Mouse (Mus musculus) ovary, postnatal 36 days (tissue): ENCODE measurements around the gene Dlg5.
A peak's percentile ranks its signal among the peaks of the same experiment; 100 is the strongest.

ENCODE experiments used
- DNase-seq: peaks from one replicate; pipeline ENCODE4 v3.0.0; 2022; ENCODE audit warnings: low spot score, mixed read lengths

Gene Dlg5

DNA sequence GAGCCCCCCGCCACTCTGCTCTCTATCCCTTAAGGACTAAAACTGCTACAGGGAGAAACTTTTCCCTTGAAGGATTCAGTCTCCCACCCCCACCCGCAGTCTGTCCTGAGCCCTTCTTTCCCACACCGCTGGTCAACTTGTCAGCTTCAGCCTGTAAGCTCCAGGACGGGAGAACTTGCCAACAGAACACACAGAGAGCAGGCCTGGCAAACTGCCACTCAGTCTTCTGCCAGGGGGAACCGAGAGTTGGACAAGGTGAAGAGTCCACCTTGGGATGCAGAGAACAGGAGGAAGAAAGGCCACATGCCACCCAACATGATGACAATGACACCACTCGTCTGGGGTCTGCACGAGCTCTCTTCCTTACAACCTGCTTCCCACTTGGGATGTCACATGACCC is 56.1 kb downstream of the Dlg5 start:
- no peak for DNase-seq

DNA sequence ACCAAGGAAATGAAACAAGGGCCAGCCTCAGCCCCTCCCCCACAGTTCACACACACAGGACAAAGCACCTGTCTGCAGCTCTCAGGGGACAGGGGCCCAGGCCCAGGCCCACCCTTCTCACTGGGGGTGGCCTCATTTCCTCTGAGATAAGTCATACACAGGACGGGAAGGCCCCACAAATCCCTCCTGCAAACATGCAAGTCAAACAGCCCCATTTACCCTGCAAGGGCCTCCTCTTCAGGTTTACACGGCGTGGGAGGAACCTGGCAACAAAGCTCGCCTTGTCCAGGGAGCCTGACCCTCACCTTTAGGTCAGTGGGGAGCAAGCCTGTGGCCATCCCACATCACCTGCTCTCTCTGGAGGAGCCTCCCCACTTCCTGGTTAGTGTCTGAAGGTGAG is 60.2 kb downstream of the Dlg5 start:
- no peak for DNase-seq

DNA sequence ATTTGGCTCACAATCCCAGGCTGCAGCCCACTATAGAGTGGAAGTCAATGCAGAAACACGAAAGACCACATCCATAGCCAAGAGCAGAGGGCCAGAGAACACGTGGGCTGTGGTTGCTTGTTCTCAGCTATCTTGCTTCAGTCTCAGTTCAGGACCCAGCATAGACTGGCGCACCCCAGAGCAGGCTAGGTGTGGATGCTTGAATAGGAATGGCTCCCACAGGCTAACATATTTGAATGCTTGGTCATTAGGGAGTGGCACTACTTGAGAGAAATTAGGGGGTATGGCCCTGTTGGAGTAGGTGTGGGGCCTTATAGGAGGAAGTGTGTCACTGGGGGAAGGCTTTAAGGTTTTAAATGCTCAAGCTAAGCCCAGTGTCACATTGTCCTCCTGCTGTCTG is 62.8 kb downstream of the Dlg5 start:
- DNase-seq = no peak

DNA sequence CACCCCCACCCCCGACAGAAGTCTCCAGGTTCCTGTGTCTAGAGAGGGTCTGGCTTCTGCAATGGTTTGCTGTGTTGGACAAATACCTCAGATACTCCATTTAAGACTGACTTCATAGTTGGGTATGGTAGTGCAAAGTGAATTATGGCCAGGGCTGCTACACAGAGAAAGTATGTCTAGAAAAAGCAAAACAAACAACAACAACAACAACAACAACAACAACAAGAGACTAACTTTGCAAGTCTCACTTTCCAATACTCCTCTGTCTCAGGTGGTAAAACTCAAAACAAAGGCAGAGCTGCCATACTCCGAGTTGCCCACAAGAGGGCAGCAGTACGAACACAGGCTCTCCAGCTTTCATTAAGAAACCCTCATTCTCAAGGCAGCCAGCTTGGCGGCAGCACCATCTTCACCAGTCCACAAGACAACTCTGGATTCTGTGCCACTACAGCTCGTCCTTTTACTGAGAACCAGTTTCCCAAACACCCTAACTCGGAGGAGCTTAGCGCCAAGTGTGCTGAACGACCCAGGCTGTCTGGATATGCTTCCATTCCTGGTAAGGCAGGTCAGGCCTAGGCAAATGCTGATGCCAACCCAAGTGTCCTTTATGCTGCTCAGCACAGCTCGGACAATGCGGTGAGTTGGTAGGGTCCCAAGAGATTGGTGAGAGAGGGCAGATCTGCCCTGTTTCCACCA is 63.8 kb downstream of the Dlg5 start:
- DNase-seq = peak; percentile 71

DNA sequence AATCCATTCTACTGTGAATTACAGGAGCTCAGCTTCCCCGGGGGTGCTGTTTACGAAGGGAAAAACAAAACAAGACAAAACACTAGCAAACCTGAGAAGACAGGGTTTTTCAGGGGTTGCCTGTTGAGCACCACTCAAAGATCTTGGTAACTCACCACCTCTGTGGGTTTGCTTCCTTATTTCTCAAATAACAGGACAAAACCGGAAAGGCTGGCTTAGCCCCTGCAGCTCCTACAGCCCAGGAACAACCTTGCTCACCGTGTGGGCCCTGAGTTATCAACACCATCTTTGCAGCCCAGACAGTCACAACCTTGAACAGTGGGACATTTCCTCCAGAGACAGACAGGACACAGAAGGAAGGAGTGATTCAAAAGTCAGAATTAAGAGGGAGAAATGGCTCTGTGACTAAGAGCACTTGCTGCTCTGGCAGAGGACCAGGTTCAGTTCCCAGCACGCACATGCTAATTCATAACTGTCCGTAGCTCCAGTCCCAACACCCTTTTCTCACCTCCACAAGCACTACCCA is 66.2 kb downstream of the Dlg5 start:
- no peak for DNase-seq

DNA sequence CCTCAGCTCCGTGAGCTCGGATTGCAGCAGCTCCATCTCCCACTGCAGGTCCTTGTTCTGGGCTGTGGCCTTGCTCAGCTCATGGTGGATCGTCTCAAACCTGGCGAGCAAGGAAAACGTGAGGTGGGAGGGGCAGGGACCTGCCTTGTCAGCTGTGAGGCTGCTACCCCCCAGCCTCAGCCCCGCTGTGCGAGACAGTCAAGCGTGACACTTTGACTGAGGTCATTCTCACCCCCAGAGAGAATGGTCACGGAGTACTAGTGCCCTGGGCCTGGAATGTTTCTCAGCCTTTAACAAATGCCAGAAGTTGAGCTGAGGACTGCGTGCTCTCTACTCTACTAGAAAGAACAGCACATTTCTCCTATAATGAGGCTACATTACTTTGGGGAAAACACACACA is 69.1 kb downstream of the Dlg5 start:
- no peak for DNase-seq

DNA sequence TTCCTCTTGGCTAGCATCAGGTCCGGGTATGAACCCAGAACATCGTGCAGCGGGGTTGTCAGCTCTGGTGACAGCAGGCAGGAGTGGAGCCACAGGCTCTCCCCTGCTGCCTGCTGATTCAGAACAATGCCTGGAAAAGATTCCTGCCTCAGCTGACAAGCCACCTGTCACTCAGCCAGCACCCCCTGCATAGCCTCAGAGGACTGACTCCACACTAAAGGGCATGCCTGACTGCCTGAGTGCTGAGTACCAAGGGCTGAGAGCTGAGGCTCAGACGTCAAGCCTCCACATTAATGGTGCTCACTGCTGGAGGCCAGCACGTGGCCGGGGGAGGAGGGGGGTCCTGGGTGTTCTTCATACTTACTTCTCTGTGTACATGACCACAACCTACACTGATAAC is 72.4 kb downstream of the Dlg5 start:
- DNase-seq = no peak

DNA sequence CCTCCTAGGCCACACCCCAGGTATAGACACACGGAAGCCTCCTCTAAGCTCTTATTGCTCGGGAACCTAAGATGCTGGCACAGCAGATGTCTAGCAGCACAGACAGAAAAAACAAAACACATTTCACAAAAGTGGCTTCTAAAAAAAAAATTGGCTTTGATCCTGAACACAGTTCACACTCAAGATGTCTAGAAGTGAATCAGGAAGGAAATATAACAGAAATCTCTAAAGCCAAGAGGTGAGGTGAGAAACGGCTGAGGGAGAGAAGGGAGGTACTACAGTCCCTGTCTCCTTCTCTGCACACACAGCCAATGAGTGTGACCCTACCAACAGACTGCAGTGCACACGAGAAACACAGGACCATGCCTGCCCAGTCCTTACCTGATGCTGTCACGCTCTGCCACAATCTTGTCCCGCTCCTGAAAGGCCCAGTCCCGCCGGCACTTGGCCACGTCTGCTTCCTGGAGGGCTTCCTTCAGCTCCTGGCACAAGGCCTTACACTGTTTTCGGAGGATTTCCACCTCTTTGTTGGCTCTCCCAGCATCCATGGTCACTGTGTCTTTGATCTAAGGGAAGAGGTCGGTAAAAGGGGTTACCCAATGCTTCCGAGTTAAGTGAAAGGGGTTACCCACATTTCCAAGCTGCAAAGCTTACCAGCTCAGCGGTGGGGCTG is 73.9 kb downstream of the Dlg5 start:
- DNase-seq = no peak

DNA sequence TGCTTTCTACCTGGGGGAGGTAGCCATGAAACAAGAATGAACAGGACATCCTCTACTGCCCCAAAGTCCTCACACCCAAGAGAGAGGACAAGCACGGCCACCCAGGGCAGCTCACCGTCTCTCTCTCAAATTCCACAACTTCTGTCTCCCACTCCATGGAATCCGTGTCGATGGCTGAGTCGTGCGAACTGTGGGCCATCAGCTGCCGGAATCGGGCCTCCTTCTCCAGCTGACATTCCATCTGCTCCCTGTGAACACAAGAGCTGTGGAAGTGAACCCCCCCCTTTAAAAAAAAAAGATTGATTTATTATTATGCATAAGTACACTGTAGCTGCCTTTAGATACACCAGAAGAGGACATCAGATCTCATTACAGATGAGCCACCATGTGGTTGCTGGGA is 79.7 kb downstream of the Dlg5 start:
- DNase-seq = no peak

DNA sequence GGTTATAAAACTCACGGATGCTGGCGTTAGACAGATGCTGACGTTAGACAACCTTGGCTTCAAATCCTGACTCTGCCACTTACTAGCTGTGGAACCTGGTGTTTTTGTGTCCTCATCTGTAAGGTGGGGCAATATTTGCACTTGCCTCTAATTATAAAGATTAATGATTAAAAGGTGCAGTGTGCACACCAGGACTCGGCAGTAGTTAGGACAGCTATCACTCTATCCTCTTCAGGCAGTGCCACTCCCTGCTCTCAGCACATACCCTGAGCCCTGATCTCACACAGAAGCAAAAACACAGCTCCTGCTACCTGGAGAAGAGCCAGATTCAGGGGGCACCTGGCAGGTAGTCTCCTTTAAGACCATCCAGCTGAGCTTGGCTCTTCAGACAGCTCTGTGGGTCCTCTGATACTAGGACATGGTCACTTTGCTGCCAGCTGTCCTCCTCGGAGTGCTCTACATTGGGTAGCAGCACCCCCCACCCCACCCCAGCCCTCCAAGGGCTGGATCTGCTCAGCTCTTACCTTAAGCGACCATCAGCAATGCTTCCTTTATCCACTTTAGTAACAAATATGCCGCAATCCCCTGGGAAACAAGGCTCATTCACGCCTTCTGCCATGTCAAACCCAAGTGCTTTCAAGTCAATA is 80.9 kb downstream of the Dlg5 start:
- no peak for DNase-seq

DNA sequence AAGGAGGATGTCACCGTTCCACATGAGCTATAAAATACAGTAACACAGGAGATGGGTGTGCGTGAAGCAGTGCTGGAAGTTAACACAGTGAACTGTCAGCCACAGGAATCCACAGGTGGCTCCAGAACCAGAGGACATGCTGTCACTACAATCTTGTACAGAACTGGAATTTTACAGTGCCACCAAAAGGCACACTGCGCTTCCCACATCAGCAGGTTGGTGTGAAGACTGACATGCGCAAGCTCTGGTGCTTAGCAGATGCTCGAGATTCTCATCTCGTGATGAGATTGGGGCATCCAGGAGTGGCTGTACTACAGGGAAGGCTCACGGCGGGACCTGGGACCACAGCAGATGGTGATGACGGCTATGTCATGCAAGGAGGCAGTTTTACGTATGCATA is 82.9 kb downstream of the Dlg5 start:
- no peak for DNase-seq

DNA sequence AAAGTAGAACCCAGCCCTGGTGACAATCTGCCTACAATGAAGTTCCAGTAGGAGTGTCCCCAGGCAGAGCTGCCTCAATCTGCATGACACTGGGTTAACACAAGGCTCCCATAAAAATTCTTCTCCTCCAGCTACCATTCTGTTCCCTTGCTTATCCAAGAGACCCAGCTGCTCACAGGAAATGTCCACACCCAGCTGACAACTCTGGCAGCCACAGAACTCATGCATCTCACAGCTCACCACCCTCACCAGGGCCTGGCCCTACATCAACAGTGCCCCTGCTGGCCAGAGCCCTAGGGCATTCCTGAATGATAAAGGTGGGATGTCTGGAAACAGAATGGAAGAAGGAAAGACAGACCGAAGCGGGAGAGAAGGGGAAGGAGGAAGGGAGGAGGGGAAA is 96.8 kb downstream of the Dlg5 start:
- no peak for DNase-seq

DNA sequence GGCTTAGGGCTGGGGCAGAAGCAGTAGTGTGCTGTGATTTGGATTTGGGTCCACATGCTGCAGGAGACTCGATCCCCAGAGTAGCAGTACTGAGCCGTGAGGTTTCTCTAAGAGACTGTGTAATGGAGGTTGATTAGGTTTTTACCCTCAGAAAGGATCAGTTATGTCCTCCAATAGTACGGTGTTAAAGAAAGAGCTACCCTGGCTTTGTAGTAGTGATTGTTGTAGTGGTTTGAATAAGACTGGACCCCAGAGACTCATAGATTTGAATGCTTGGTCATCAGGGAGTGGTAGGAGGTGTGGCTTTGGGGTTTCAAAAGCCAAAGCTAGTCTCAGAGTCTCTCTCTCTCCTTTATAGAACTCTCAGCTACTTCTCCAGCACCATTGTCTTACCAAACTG is 100.9 kb downstream of the Dlg5 start:
- DNase-seq = no peak

DNA sequence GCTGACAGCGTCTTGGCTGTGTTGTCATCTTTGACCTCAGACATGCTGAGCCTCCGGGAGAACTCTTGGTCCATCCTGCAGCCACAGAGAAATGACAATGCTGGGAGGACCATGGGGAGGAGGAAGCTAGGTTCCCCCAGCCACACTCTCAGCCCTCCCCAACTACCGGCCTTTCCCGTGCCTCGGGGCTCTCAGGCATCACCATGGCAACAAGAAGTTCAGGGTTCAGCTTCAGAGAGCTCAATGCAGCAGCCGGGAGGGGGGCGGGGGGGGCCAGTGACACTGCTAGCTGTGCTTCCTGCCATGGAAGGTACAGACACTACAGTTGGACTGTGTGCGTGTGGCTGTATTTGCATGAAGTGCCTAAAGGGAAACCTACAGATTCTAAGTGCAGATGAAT is 101.3 kb downstream of the Dlg5 start:
- DNase-seq = no peak

DNA sequence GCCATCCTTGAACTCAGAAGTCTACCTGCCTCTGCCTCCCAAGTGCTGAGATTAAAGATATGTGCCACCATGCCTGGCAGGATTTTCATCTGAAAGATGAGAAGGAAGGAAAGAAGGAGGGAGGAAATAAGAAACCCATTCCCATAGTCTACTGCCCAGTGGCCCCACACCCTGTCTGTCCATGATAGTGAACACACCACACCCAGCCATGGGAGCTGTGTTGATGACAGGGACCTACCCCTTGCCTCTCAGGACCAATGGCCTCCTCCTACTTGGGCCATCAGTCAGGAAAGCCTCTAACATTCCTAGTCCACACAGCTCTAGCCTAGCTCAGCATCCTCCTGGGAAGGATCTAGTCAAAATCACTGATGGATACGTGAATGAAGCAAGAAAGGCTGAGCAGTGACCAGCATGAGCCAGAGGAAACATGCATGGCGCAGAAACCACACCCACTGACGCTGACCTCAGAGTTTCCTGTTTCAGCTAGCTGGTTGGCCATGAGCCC is 102.7 kb downstream of the Dlg5 start:
- DNase-seq = no peak

DNA sequence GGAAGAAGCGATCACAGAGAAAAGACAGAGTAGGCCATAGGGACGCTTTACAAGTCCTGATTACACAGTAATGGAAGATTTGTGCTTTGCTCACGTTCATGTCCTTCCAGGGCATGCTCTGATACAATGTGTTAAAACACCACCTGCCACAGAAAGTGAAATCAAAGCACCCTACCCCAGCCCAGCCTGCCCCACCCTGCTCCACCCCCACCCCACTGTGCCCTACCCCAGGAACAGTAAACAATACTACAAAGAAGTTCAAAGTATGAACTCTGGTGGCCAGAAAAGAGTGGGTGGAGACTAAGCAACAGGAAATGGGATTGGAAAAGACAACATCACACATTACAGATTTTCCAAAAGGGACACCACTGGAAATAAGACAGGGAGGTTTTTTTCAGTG is 104.0 kb downstream of the Dlg5 start:
- no peak for DNase-seq

DNA sequence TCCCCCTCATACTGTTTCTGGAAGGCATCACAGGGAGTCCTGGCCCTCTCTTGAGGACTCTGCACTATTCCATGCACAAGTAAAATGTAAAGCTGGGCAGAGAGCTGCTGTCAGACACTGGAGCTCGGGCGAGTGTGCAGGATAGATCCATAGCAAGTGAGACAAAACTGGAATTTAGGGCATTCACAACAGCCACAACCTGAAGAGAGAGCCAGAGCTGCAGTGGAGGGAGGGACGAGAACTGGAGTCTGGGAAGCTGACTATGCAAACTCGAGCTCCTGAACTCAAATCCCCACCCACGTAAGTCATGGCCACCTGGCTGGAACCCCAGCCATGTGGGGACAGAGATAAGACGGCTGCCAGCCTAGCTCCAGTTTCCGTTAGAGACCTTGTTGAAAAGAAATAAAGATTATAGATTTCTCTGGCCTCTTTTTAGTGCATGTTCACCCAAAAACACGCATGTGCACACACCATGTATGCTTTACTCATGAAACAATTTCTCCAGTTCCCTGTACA is 105.4 kb downstream of the Dlg5 start:
- DNase-seq = peak; percentile 36

DNA sequence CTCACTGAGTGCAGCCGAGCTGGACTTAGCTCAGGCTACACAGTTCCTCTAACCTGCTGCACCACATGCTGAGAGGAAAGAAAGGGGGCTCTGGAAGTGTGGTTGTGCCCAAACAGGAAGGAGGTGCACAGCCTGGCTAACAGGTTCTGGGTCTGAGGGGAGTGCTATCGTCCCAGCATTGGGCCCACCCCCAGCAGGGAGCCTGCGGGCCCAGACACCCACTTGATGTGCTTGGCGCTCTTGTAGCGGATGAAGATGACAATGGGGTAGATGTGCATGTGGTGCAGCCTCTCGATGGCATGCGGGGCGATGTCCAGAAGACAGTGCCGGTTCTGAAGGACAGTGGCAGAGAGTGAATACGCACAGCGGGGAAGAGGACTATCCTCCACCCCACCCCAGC is 108.8 kb downstream of the Dlg5 start:
- DNase-seq = no peak

DNA sequence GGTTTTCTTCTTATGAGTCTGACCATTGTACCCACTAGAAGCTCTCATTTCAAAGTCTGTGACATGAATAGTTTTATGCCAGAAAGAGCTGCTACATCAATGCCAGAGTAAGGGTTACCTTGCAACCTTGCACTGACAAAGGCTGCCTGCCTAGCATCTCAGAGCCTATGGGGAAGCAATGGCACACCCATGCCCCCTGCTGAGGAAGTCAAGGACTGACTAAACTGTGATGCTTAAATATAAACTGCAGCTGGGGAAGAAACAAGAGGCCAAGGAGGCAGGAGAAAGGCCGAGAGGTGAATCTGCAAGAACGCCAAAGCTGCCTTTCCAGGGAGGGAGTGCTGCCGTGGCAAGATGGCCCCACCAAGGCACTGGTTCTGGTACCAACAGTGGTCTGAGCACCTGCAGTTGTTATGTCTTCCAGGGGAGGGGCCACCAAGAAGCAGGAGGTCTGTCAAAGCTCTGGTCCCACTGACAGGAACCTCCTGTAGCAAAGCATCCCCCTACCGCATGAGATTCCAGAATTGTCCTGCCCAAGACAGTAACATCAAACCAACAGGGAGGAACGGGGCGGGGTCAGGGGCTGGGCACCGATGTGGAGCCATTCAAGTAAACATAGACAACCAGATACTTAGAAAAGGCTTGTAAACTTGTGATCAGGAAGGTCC is 111.0 kb downstream of the Dlg5 start:
- no peak for DNase-seq

DNA sequence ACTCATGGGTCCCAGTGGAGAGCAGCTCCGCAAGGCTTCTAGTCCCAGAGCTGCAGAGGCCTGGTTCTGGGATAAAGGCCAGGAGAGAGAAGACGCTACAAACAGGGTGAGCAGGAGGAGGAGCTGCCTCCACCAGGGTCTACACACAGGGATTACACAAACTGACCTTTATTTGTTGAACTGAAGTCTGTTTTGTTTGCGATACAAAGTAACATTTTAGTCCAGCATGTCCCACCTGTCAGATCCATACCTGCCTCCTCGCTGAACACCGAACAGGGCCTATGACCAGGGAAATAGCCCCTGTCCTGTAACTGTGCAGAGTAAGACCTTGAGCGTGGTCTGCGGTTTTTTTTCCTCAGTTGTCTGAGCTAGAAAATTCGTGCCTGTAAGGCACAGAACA is 111.9 kb downstream of the Dlg5 start:
- DNase-seq = no peak

DNA sequence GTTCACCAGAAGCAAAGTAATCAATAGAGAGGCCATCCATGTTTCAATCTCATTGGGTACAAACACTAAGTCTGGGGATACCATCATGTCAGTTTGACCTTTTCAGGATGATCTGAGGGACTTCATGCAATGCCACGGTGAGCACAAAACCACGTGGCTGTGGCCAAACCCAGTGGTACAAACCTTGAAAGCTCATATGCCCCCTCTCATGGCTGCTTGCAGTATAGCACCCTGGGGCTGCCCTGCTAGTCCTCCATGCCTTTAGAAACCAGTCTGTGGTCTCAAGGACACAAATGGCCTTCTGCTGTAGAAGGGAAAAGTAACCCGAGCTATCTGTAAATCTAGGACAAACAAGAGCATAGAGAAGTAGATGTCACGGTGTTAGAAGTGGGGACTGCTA is 113.6 kb downstream of the Dlg5 start:
- DNase-seq = peak; percentile 50

DNA sequence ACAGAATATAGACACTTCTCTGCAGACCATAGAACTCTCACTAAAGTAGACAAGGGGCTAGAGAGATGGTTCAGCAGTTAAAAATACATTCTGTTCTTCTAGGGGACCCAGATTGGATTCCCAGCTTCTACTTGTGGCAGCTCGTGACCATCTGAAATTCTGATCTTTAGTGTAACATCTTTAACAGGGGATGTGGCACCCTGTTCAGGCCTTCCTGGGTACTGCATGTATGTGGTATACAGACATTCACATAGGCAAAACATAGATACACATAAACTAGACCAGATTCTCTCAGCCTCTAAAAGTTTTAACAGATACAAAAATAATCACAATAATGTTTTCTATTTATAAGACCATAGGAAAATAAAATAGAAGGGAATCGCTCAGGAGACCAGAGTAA is 120.7 kb downstream of the Dlg5 start:
- no peak for DNase-seq
